Mouse (Mus musculus) effector memory CD4-positive, alpha-beta T cell, adult 5 months (primary cell): ENCODE data around the gene Rcor2. TPM values are rescaled to one million over a fixed set of nuclear protein-coding genes. Genes with fewer than 3 reads are reported as not detected.

Source experiments
- polyA plus RNA-seq: library from polyadenylated mRNA; unstranded; fragments of 100-300 nt; shearing (Covaris generic); gene quantifications from one replicate; pipeline ENCODE4 v1.2.1, GENCODE M21; 2017

Rcor2 gene
- polyA plus RNA-seq: 1.7 TPM

DNA sequence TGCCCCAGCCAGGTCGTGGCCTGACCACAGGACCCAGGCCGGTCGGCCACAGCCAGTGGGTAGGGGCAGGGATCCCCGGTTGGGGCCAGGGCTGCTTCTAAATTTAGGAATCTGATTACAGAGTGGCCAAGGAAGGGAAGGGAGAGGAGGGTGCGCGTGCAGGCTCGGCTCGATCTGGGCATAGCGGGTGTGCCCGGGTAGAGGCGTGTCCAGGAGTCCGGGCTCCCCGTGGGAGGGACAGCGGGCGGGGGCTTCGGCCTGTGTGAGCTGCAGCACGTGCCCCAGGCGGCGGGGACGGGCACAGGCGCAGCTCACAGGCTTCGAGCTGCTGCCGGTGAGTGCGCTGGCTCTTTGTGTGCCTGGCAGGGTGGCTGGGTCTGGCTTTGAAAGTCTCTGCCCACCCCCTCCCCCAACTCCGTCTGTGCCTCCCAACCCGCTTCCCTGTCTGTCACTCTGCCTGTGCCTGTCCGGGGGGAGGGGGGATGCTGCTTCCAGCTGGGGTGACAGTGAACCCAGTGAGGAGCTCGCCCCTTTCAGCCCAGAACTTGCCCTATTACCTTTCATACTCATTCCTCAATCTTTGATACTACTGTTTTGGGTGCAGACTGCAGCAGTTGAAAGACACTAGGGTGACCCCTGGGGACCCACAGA is at the start of gene Rcor2:
TSS of gene Rcor2 (plus strand) at position 235 of the 651 bp plus-strand sequence.

DNA sequence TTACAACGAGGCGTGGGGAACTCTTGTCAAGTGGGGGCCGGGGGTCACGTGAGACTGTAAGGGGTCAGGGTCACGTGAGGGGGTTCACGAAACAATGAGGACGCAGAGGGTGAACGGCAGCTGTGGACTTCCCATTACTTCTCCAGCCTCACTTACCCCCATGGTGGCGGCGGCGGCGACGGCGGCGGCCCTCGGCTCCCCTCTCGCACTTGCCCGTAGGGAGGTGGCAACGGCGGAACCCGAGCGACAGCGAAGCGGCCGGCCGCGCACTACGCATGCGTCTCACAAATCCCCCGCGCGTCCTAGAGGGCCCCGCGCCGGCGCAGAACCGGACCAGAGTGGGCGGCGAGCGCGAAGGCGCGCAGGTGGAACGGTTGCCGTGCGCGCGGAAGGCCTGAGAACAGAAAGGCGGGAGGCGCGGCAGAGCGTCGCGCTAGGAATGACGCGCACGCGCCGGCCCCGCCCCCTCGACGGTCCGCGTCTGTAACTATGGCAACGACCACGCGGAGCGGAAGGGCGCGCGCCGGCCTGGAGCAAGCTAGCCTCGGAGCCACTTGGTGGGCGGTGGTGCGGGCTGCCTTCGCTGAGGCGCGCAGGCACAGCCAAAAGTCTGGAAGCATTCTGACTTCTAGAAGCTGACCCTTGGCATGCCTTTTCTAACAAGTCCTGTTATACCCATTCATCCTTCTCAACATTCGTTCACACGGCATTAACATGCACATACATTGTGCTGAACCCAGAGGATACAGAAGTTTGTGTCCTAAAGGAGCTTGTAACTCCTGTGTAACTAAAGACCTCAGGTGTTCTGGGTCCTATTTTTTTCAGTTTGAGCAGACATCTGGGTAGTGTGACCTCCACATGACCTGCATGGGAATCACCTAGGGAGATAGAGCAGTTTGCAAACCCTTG is 26.1 kb upstream of the Rcor2 start, which contains the start of gene Naa40:
TSS of gene Naa40 (minus strand) at position 402 of the 909 bp plus-strand sequence.

Other genes starting within 250 kb of the Rcor2 start
- 211 TPM for gene Fermt3, start 247.9 kb upstream of the Rcor2 start, polyA plus RNA-seq
- gene Stip1, start 227.4 kb upstream of the Rcor2 start, polyA plus RNA-seq: 197 TPM
- 20.5 TPM for gene Macrod1, start 210.5 kb upstream of the Rcor2 start, polyA plus RNA-seq
- gene Flrt1, start 161.6 kb upstream of the Rcor2 start, polyA plus RNA-seq: not detected
- 57.0 TPM for gene Otub1, start 61.0 kb upstream of the Rcor2 start, polyA plus RNA-seq
- gene Cox8a, start 49.7 kb upstream of the Rcor2 start, polyA plus RNA-seq: 416 TPM
- gene Naa40, start 26.1 kb upstream of the Rcor2 start, polyA plus RNA-seq: 35.8 TPM
- gene Mark2, start 74.5 kb downstream of the Rcor2 start, polyA plus RNA-seq: 197 TPM
- gene Spindoc, start 115.7 kb downstream of the Rcor2 start, polyA plus RNA-seq: 21.6 TPM
- gene 2700081O15Rik, start 150.3 kb downstream of the Rcor2 start, polyA plus RNA-seq: not detected
- 65.5 TPM for gene Rtn3, start 216.0 kb downstream of the Rcor2 start, polyA plus RNA-seq
- gene Atl3, start 226.7 kb downstream of the Rcor2 start, polyA plus RNA-seq: 20.3 TPM